Mouse (Mus musculus) adipocyte (in vitro differentiated cells): ENCODE data around the gene Exph5.

Experiments used
- DNase-seq: peaks from one replicate; pipeline ENCODE4 v3.0.0-alpha.2; 2016; ENCODE audit warnings: low spot score

Exph5 gene

GRCm38 (mm10) chr9:53320894-53321650 is 19.6 kb downstream of the Exph5 start:
- DNase-seq, result no peak

GRCm38 (mm10) chr9:53321683-53322082 is 20.2 kb downstream of the Exph5 start:
- DNase-seq, result no peak

- DNase-seq, result peak; percentile 24
Observed at GRCm38 (mm10) chr9:53323419-53324251, 22.2 kb downstream of the Exph5 start.

GRCm38 (mm10) chr9:53325363-53326090 is 24.1 kb downstream of the Exph5 start:
- no peak for DNase-seq

- DNase-seq, result no peak
Observed at GRCm38 (mm10) chr9:53328203-53328602, 26.7 kb downstream of the Exph5 start.

- DNase-seq, result no peak
Observed at GRCm38 (mm10) chr9:53329301-53330206, 28.1 kb downstream of the Exph5 start.

GRCm38 (mm10) chr9:53330247-53330646 is 28.8 kb downstream of the Exph5 start:
- no peak for DNase-seq

- DNase-seq, result peak; percentile 17
Observed at GRCm38 (mm10) chr9:53333436-53333835, 32.0 kb downstream of the Exph5 start.

GRCm38 (mm10) chr9:53335131-53335530 is 33.7 kb downstream of the Exph5 start:
- no peak for DNase-seq

- no peak for DNase-seq
Observed at GRCm38 (mm10) chr9:53339603-53340002, 38.1 kb downstream of the Exph5 start.

GRCm38 (mm10) chr9:53340328-53340916 is 39.0 kb downstream of the Exph5 start:
- no peak for DNase-seq

GRCm38 (mm10) chr9:53340969-53341368 is 39.5 kb downstream of the Exph5 start:
- DNase-seq, result no peak

GRCm38 (mm10) chr9:53341981-53342380 is 40.5 kb downstream of the Exph5 start:
- DNase-seq, result no peak

- DNase-seq, result no peak
Observed at GRCm38 (mm10) chr9:53344646-53345432, 43.4 kb downstream of the Exph5 start.

GRCm38 (mm10) chr9:53345728-53346127 is 44.3 kb downstream of the Exph5 start:
- no peak for DNase-seq

- DNase-seq, result no peak
Observed at GRCm38 (mm10) chr9:53346402-53346801, 44.9 kb downstream of the Exph5 start.

- no peak for DNase-seq
Observed at GRCm38 (mm10) chr9:53349211-53349610, 47.7 kb downstream of the Exph5 start.

GRCm38 (mm10) chr9:53350331-53350730 is 48.9 kb downstream of the Exph5 start:
- DNase-seq, result no peak

- DNase-seq, result no peak
Observed at GRCm38 (mm10) chr9:53351899-53352298, 50.4 kb downstream of the Exph5 start.

GRCm38 (mm10) chr9:53353161-53353560 is 51.7 kb downstream of the Exph5 start:
- no peak for DNase-seq
